Mouse (Mus musculus): ENCODE data around the gene Rraga. TPM values are rescaled to one million over a fixed set of nuclear protein-coding genes. Genes with fewer than 3 reads are reported as not detected.

Gene Rraga
- 66.2 and 70.8 TPM in 2 replicates for polyA plus RNA-seq (2016; fragmentation: Nextera tagmentation; extraction: Ambion mirVana)

- Histone ChIP-seq H3K4me3 (replicated peaks) (peak within 1 kb of the TSS; percentile 86), H3K4me1 (replicated peaks) (peaks cover 12% of the 10 kb centered on the region), H3K27me3 (no peaks in the 10 kb centered on the region), H3K9me3 (no peaks in the 10 kb centered on the region), H3K36me3 (peaks cover 20% of the 10 kb centered on the region), H3K27ac (peak within 1 kb of the TSS; percentile 97), H3K4me2 (peak within 1 kb of the TSS; percentile 86), H3K9ac (replicated peaks) (peak within 1 kb of the TSS; percentile 81)
- WGBS = under 1% methylated on average over 53 of the region's 53 CpGs
- peak; percentile 96 for ATAC-seq (ENCODE audit: insufficient number of reproducible peaks, insufficient read depth, low FRiP score, low TSS enrichment, low read depth)
Measured at GRCm38 (mm10) chr4:86575283-86575983, at the start of gene Rraga. TSS of gene Rraga (plus strand) at chr4:86575668.

GRCm38 (mm10) chr4:86527162-86528136 lies 48.0 kb upstream of the Rraga start:
- no peak overlapping the region for H3K9ac ChIP-seq (replicated peaks)
- H3K36me3 ChIP-seq = no peaks in the 10 kb centered on the region
- WGBS = 15% methylated on average over 11 of the region's 11 CpGs
- H3K4me2 ChIP-seq = peak overlapping the region; percentile 33; the same call in 1 of the 2 replicates
- no peaks in the 10 kb centered on the region for H3K27me3 ChIP-seq
- peak; percentile 88 for ATAC-seq (ENCODE audit: insufficient number of reproducible peaks, insufficient read depth, low FRiP score, low TSS enrichment, low read depth)
- no peak overlapping the region for H3K4me3 ChIP-seq (replicated peaks)
- H3K4me1 ChIP-seq (replicated peaks) = peaks cover 54% of the 10 kb centered on the region
- peak overlapping the region; percentile 96 for H3K27ac ChIP-seq
- H3K9me3 ChIP-seq = no peaks in the 10 kb centered on the region

- Histone ChIP-seq H3K4me2 (no peak overlapping the region), H3K4me3 (replicated peaks) (no peak overlapping the region), H3K36me3 (no peaks in the 10 kb centered on the region), H3K9me3 (no peaks in the 10 kb centered on the region), H3K9ac (replicated peaks) (no peak overlapping the region), H3K27me3 (no peaks in the 10 kb centered on the region), H3K4me1 (replicated peaks) (peaks cover 57% of the 10 kb centered on the region), H3K27ac (0 out of 2 replicates have a peak overlapping the region, but pooled peaks have one; percentile 37)
- 53% methylated on average over 6 of the region's 6 CpGs for WGBS
- ATAC-seq (ENCODE audit: insufficient number of reproducible peaks, insufficient read depth, low FRiP score, low TSS enrichment, low read depth) = no peak
Measured at GRCm38 (mm10) chr4:86529161-86529560, 46.3 kb upstream of the Rraga start.

- peak overlapping the region; percentile 69 for H3K27ac ChIP-seq
- no peaks in the 10 kb centered on the region for H3K27me3 ChIP-seq
- H3K4me1 ChIP-seq (replicated peaks) = peaks cover 22% of the 10 kb centered on the region
- WGBS = 40% methylated on average over 8 of the region's 8 CpGs
- no peaks in the 10 kb centered on the region for H3K36me3 ChIP-seq
- ATAC-seq (ENCODE audit: insufficient number of reproducible peaks, insufficient read depth, low FRiP score, low TSS enrichment, low read depth) = no peak
- no peak overlapping the region for H3K9ac ChIP-seq (replicated peaks)
- no peak overlapping the region for H3K4me3 ChIP-seq (replicated peaks)
- H3K4me2 ChIP-seq = no peak overlapping the region
- 0 out of 2 replicates have a peak, but pooled peaks cover 3% of the 10 kb centered on the region for H3K9me3 ChIP-seq
Measured at GRCm38 (mm10) chr4:86533406-86534090, 41.9 kb upstream of the Rraga start.

- Histone ChIP-seq H3K4me2 (no peak overlapping the region), H3K4me1 (replicated peaks) (peaks cover 18% of the 10 kb centered on the region), H3K27me3 (no peaks in the 10 kb centered on the region), H3K36me3 (no peaks in the 10 kb centered on the region), H3K9ac (replicated peaks) (no peak overlapping the region), H3K27ac (peak overlapping the region; percentile 69), H3K4me3 (replicated peaks) (no peak overlapping the region), H3K9me3 (0 out of 2 replicates have a peak, but pooled peaks cover 3% of the 10 kb centered on the region)
- 20% methylated on average over 5 of the region's 5 CpGs for WGBS
- no peak; the same call in 1 of the 2 replicates for ATAC-seq (ENCODE audit: insufficient number of reproducible peaks, insufficient read depth, low FRiP score, low TSS enrichment, low read depth)
Measured at GRCm38 (mm10) chr4:86534091-86534481, 41.4 kb upstream of the Rraga start.

- Histone ChIP-seq H3K4me2 (no peak overlapping the region), H3K27me3 (no peaks in the 10 kb centered on the region), H3K9me3 (0 out of 2 replicates have a peak, but pooled peaks cover 3% of the 10 kb centered on the region), H3K4me1 (replicated peaks) (peaks cover 9% of the 10 kb centered on the region), H3K9ac (replicated peaks) (no peak overlapping the region), H3K27ac (no peak overlapping the region), H3K36me3 (no peaks in the 10 kb centered on the region), H3K4me3 (replicated peaks) (no peak overlapping the region)
- 52% methylated on average over 4 of the region's 4 CpGs for WGBS
- ATAC-seq (ENCODE audit: insufficient number of reproducible peaks, insufficient read depth, low FRiP score, low TSS enrichment, low read depth) = no peak
Measured at GRCm38 (mm10) chr4:86537972-86538371, 37.5 kb upstream of the Rraga start.

GRCm38 (mm10) chr4:86538936-86539335 lies 36.5 kb upstream of the Rraga start:
- ATAC-seq (ENCODE audit: insufficient number of reproducible peaks, insufficient read depth, low FRiP score, low TSS enrichment, low read depth) = no peak
- Histone ChIP-seq H3K4me3 (replicated peaks) (no peak overlapping the region), H3K27me3 (no peaks in the 10 kb centered on the region), H3K36me3 (no peaks in the 10 kb centered on the region), H3K4me1 (replicated peaks) (peaks cover 7% of the 10 kb centered on the region), H3K4me2 (no peak overlapping the region), H3K9ac (replicated peaks) (no peak overlapping the region), H3K9me3 (0 out of 2 replicates have a peak, but pooled peaks cover 3% of the 10 kb centered on the region), H3K27ac (no peak overlapping the region)
- 93% methylated on average over 5 of the region's 5 CpGs for WGBS

GRCm38 (mm10) chr4:86541573-86541972 lies 33.9 kb upstream of the Rraga start:
- no peak for ATAC-seq (ENCODE audit: insufficient number of reproducible peaks, insufficient read depth, low FRiP score, low TSS enrichment, low read depth)
- Histone ChIP-seq H3K9ac (replicated peaks) (no peak overlapping the region), H3K4me1 (replicated peaks) (peaks cover 13% of the 10 kb centered on the region), H3K27me3 (no peaks in the 10 kb centered on the region), H3K27ac (no peak overlapping the region), H3K9me3 (no peaks in the 10 kb centered on the region), H3K4me2 (no peak overlapping the region), H3K36me3 (no peaks in the 10 kb centered on the region), H3K4me3 (replicated peaks) (no peak overlapping the region)
- WGBS = 81% methylated on average over 1 of the region's 1 CpGs

GRCm38 (mm10) chr4:86543999-86544398 lies 31.5 kb upstream of the Rraga start:
- Histone ChIP-seq H3K9ac (replicated peaks) (no peak overlapping the region), H3K9me3 (no peaks in the 10 kb centered on the region), H3K27ac (peak overlapping the region; percentile 24; the same call in 1 of the 2 replicates), H3K27me3 (no peaks in the 10 kb centered on the region), H3K4me3 (replicated peaks) (no peak overlapping the region), H3K4me1 (replicated peaks) (peaks cover 13% of the 10 kb centered on the region), H3K36me3 (no peaks in the 10 kb centered on the region), H3K4me2 (no peak overlapping the region)
- WGBS = 69% methylated on average over 3 of the region's 3 CpGs
- ATAC-seq (ENCODE audit: insufficient number of reproducible peaks, insufficient read depth, low FRiP score, low TSS enrichment, low read depth) = no peak

GRCm38 (mm10) chr4:86545615-86546014 lies 29.9 kb upstream of the Rraga start:
- Histone ChIP-seq H3K9ac (replicated peaks) (no peak overlapping the region), H3K9me3 (no peaks in the 10 kb centered on the region), H3K36me3 (no peaks in the 10 kb centered on the region), H3K4me2 (no peak overlapping the region), H3K27me3 (no peaks in the 10 kb centered on the region), H3K27ac (peak overlapping the region; percentile 67), H3K4me3 (replicated peaks) (no peak overlapping the region), H3K4me1 (replicated peaks) (peaks cover 13% of the 10 kb centered on the region)
- no peak for ATAC-seq (ENCODE audit: insufficient number of reproducible peaks, insufficient read depth, low FRiP score, low TSS enrichment, low read depth)
- WGBS = 34% methylated on average over 5 of the region's 5 CpGs

Data from limb, embryonic 12.5 days (tissue).